ENCODE assay signal across 16 mouse cellular contexts in genomic region chrX:168569231-168569630, GRCm38 (mm10). TPM values are rescaled to one million over a fixed set of nuclear protein-coding genes. Genes with fewer than 3 reads are reported as not detected.
DNase-seq lines count a peak whose midpoint lies in the region; ATAC-seq and TF ChIP-seq lines count a peak whose summit lies in the region.
"Had no signal": no experiment of that assay in that cellular context is flagged by ENCODE, and none has a peak within 500 bp of the region (broad histone marks: within the 10 kb centered on the region; RNA-seq: fewer than 3 reads in every experiment).

No protein-coding gene starts in this region.

- no peak overlapping the region for H3K9ac ChIP-seq in hindbrain, postnatal 0 days (replicated peaks; ENCODE audit: low read length)
- H3K9ac ChIP-seq: heart, embryonic 15.5 days; liver, embryonic 12.5 days; lung, embryonic 15.5 days; midbrain, embryonic 15.5 days; stomach, embryonic 15.5 days had no signal

- DNase-seq in cerebellum, postnatal 4 days (ENCODE audit: low spot score in 2 of 2): no peak
- DNase-seq in right cerebral cortex, adult 18-20 months: peak; percentile 48
- DNase-seq in right cerebral cortex, postnatal 4 days: no peak
- DNase-seq in left cerebral cortex, postnatal 14 days (ENCODE audit: low spot score in 2 of 2): peak; percentile 8 to 28
- DNase-seq in spleen, postnatal 14 days (ENCODE audit: low spot score in 2 of 2): no peak
- DNase-seq in hindbrain, postnatal 0 days (ENCODE audit: low spot score): no peak
- DNase-seq in heart, postnatal 14 days: no peak

- no peaks in the 10 kb centered on the region for H3K4me1 ChIP-seq in hindbrain, postnatal 0 days (ENCODE audit: insufficient read depth, low read length)
- H3K4me1 ChIP-seq: heart, embryonic 15.5 days; limb, embryonic 10.5 days; liver, embryonic 12.5 days; lung, embryonic 15.5 days; midbrain, embryonic 15.5 days; stomach, embryonic 15.5 days had no signal

- H3K27ac ChIP-seq in hindbrain, postnatal 0 days: no peak overlapping the region
- H3K27ac ChIP-seq: heart, embryonic 15.5 days; kidney, postnatal 0 days; limb, embryonic 10.5 days; liver, embryonic 12.5 days; lung, embryonic 15.5 days; midbrain, embryonic 15.5 days; stomach, embryonic 15.5 days had no signal

- no peaks in the 10 kb centered on the region for H3K27me3 ChIP-seq in hindbrain, postnatal 0 days (ENCODE audit: insufficient read depth, low read length)
- H3K27me3 ChIP-seq: heart, embryonic 15.5 days; liver, embryonic 12.5 days; lung, embryonic 15.5 days; stomach, embryonic 15.5 days had no signal

- no peak overlapping the region for H3K4me2 ChIP-seq in hindbrain, postnatal 0 days (ENCODE audit: low read depth, low read length)
- H3K4me2 ChIP-seq: heart, embryonic 15.5 days; liver, embryonic 12.5 days; lung, embryonic 15.5 days; midbrain, embryonic 15.5 days; stomach, embryonic 15.5 days had no signal

- no peak for TF ChIP-seq CTCF in hindbrain, postnatal 0 days (IDR thresholded peaks at IDR 0.05; ENCODE audit: low read depth)

- 82% methylated on average over 5 of the region's 5 CpGs for WGBS in hindbrain, postnatal 0 days

- no peaks in the 10 kb centered on the region for H3K36me3 ChIP-seq in hindbrain, postnatal 0 days (ENCODE audit: insufficient read depth, low read length)
- H3K36me3 ChIP-seq: heart, embryonic 15.5 days; limb, embryonic 10.5 days; liver, embryonic 12.5 days; lung, embryonic 15.5 days; midbrain, embryonic 15.5 days; stomach, embryonic 15.5 days had no signal

- no peak overlapping the region for H3K4me3 ChIP-seq in hindbrain, postnatal 0 days (ENCODE audit: low read length)
- H3K4me3 ChIP-seq: heart, embryonic 15.5 days; limb, embryonic 10.5 days; liver, embryonic 12.5 days; lung, embryonic 15.5 days; midbrain, embryonic 15.5 days; stomach, embryonic 15.5 days had no signal

- intact Hi-C loops in left cerebral cortex, postnatal 14 days (cut with DNase I): no loop called here
- intact Hi-C loops in heart, postnatal 14 days (cut with DNase I): no loop called here

- H3K9me3 ChIP-seq in hindbrain, postnatal 0 days (ENCODE audit: low read length): no peaks in the 10 kb centered on the region
- H3K9me3 ChIP-seq: heart, embryonic 15.5 days; limb, embryonic 10.5 days; liver, embryonic 12.5 days; lung, embryonic 15.5 days; midbrain, embryonic 15.5 days; stomach, embryonic 15.5 days had no signal

- ATAC-seq in cerebellum, adult (ENCODE audit: insufficient number of reproducible peaks, low FRiP score, low TSS enrichment): peak; percentile 80; the same call in 1 of the 2 replicates
- no peak for ATAC-seq in hindbrain, postnatal 0 days
- ATAC-seq: liver, embryonic 12.5 days; midbrain, embryonic 15.5 days had no signal

RNA-seq across cellular contexts. Expression of gene Frmpd4, which starts 7.8 kb away (rescaled TPM):
- total RNA-seq in left cerebral cortex, postnatal 14 days (2021): 10 to 100 TPM; 40.0 to 42.7 TPM
- 7.0 and 10.9 TPM in 2 replicates for total RNA-seq in hindbrain, postnatal 0 days (2014; rRNA removed)
- polyA plus RNA-seq in hindbrain, postnatal 0 days (2015; fragmentation: Nextera tagmentation; extraction: Ambion mirVana): 2.1 and 2.2 TPM in 2 replicates
- under 1 TPM in 1 of 2 experiments, not detected in 1; 0.05 TPM for total RNA-seq in heart, postnatal 14 days (2021)
- total RNA-seq: granulocyte monocyte progenitor cell, adult 5-6 weeks had no signal
- polyA plus RNA-seq: heart, embryonic 15.5 days; liver, embryonic 12.5 days had no signal

Comparison
In these comparisons a context has a peak if more than half of its experiments do, and no peak if none do; other contexts are left out.
1. DNase-seq: peak in right cerebral cortex, adult 18-20 months (single experiment) and left cerebral cortex, postnatal 14 days (2 of 2); none in cerebellum, postnatal 4 days (0 of 2), right cerebral cortex, postnatal 4 days (single experiment), spleen, postnatal 14 days (0 of 2), hindbrain, postnatal 0 days (single experiment) and heart, postnatal 14 days (0 of 2).